Mouse (Mus musculus) thymus, adult 2 months (tissue): Measurements from ENCODE around the gene Sfxn3. TPM values are rescaled to one million over a fixed set of nuclear protein-coding genes. Genes with fewer than 3 reads are reported as not detected.

ENCODE experiments used
- DNase-seq: peaks from one replicate; pipeline ENCODE4 v3.0.0; 2021
- H3K27ac ChIP-seq: fragments of 200-500 bp; 2 replicates; pipeline ENCODE4 v1.5.1; 2012; ENCODE audit warnings: low read length, control low read depth; ENCODE audit not compliant: control insufficient read depth, insufficient read depth
- H3K27me3 ChIP-seq: fragments of 200-500 bp; 2 replicates; pipeline ENCODE4 v1.6.1; 2012; ENCODE audit warnings: mild to moderate bottlenecking, low read length, moderate library complexity, mixed read lengths; ENCODE audit not compliant: control insufficient read depth, insufficient read depth
- H3K36me3 ChIP-seq: fragments of 200-500 bp; 2 replicates; pipeline ENCODE4 v1.6.1; 2012; ENCODE audit warnings: mild to moderate bottlenecking, low read length, moderate library complexity; ENCODE audit not compliant: control insufficient read depth, insufficient read depth
- H3K4me1 ChIP-seq: fragments of 200-500 bp; replicated peaks from 2 replicates; pipeline ENCODE4 v1.6.1; 2012; ENCODE audit warnings: low read length; ENCODE audit not compliant: control insufficient read depth, insufficient read depth
- H3K4me3 ChIP-seq: fragments of 200-500 bp; 2 replicates; pipeline ENCODE4 v1.5.1; 2012; ENCODE audit warnings: mild to moderate bottlenecking, low read length, control low read depth, moderate library complexity; ENCODE audit not compliant: control insufficient read depth, insufficient read depth
- CTCF ChIP-seq: fragments of 200-500 bp; IDR thresholded peaks from 2 replicates; pipeline ENCODE4 v1.5.1; 2012; ENCODE audit warnings: mild to moderate bottlenecking, control low read depth, low read length, moderate library complexity, borderline replicate concordance; ENCODE audit not compliant: control insufficient read depth, poor library complexity, insufficient read depth; ENCODE audit errors: extremely low read depth
- POLR2A ChIP-seq: fragments of 200-500 bp; IDR thresholded peaks from 2 replicates; pipeline ENCODE4 v1.6.1; 2012; ENCODE audit warnings: mild to moderate bottlenecking, low read length, control low read depth, moderate library complexity; ENCODE audit not compliant: control insufficient read depth, poor library complexity, insufficient read depth; ENCODE audit errors: extremely low read depth
- WGBS: fragments of 180-500 bp; shearing (Covaris S2); methylation state at CpG from one replicate; pipeline ENCODE4 v1.1.7; 2018; 5-methylcytosine and 5-hydroxymethylcytosine counted together
- polyA plus RNA-seq: library from polyadenylated mRNA; depleted of rRNA; stranded (reverse); fragments of >200 nt; gene quantifications from 2 replicates; pipeline ENCODE4 v1.2.3, GENCODE M21; 2012

Sfxn3 gene
- polyA plus RNA-seq, 1 experiment = 61.1 TPM

GRCm38 (mm10) chr19:45058841-45059240, 11.5 kb downstream of the Sfxn3 start:
- 2% methylated on average over 14 of the region's 14 CpGs for WGBS
- no peaks in the 10 kb centered on the region for H3K36me3 ChIP-seq
- TF ChIP-seq POLR2A = no peak
- no peak for TF ChIP-seq CTCF
- H3K4me3 ChIP-seq = peak overlapping the region; percentile 89
- H3K27me3 ChIP-seq = no peaks in the 10 kb centered on the region
- DNase-seq = no peak
- peak overlapping the region; percentile 83; the same call in 1 of the 2 replicates for H3K27ac ChIP-seq
- H3K4me1 ChIP-seq = peaks cover 16% of the 10 kb centered on the region

- no peak for TF ChIP-seq POLR2A
- TF ChIP-seq CTCF = peak; percentile 67; the same call in 1 of the 2 replicates
- Histone ChIP-seq H3K27ac (no peak overlapping the region), H3K4me3 (no peak overlapping the region), H3K27me3 (no peaks in the 10 kb centered on the region), H3K4me1 (peaks cover 3% of the 10 kb centered on the region), H3K36me3 (no peaks in the 10 kb centered on the region)
- peak; percentile 63 for DNase-seq
- 52% methylated on average over 20 of the region's 20 CpGs for WGBS
Observed at GRCm38 (mm10) chr19:45063565-45064292, 16.4 kb downstream of the Sfxn3 start.

- Histone ChIP-seq H3K4me1 (no peaks in the 10 kb centered on the region), H3K4me3 (no peak overlapping the region), H3K27me3 (no peaks in the 10 kb centered on the region), H3K27ac (no peak overlapping the region), H3K36me3 (no peaks in the 10 kb centered on the region)
- no peak for DNase-seq
- no peak for TF ChIP-seq POLR2A
- WGBS = 72% methylated on average over 21 of the region's 21 CpGs
Observed at GRCm38 (mm10) chr19:45065226-45065625, 17.9 kb downstream of the Sfxn3 start.

GRCm38 (mm10) chr19:45067170-45067569, 19.9 kb downstream of the Sfxn3 start:
- no peaks in the 10 kb centered on the region for H3K27me3 ChIP-seq
- WGBS = 91% methylated on average over 17 of the region's 17 CpGs

DNA sequence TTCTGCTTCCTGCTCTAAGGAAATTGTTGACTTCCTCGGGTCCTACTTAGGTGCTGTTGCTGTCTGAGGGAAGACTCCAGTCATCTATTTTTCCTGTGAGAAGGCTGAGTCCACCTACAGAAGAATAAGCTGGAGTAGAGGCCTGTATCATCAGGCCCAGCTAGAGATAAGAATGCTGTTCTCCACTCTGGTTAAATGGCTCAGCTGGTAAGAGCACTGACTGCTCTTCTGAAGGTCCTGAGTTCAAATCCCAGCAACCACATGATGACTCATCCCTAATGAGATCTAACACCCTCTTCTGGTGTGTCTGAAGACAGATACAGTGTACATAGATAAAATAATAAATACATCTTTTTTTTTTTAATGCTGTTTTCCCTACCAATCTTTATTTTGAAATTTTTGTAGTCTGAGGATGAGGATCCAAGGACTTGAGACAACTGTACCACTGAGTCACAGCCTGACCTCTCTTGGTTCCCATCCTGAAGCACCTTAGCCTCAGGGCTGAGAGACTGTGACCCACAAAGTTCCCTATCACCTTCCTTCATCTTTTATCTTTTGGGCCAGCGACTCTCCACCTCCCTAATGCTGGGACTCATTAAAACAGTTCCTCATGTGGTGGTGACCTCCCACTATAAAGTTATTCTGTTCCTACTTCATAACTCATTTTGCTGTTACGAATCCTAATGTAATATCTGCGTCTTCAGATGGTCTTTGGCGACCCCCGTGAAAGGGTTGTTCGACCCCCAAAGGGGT, 20.6 kb downstream of the Sfxn3 start:
- 83% methylated on average over 7 of the region's 7 CpGs for WGBS
- no peak overlapping the region for H3K27ac ChIP-seq
- no peak for TF ChIP-seq CTCF
- no peak for DNase-seq
- H3K4me1 ChIP-seq = no peaks in the 10 kb centered on the region
- no peak overlapping the region for H3K4me3 ChIP-seq
- H3K36me3 ChIP-seq = no peaks in the 10 kb centered on the region
- H3K27me3 ChIP-seq = no peaks in the 10 kb centered on the region

More at GRCm38 (mm10) chr19:45067170-45067569, 19.9 kb downstream of the Sfxn3 start:
- H3K27ac ChIP-seq = no peak overlapping the region
- DNase-seq = no peak
- H3K4me3 ChIP-seq = no peak overlapping the region
- H3K4me1 ChIP-seq = no peaks in the 10 kb centered on the region
- no peaks in the 10 kb centered on the region for H3K36me3 ChIP-seq
- no peak for TF ChIP-seq POLR2A
- no peak for TF ChIP-seq CTCF

DNA sequence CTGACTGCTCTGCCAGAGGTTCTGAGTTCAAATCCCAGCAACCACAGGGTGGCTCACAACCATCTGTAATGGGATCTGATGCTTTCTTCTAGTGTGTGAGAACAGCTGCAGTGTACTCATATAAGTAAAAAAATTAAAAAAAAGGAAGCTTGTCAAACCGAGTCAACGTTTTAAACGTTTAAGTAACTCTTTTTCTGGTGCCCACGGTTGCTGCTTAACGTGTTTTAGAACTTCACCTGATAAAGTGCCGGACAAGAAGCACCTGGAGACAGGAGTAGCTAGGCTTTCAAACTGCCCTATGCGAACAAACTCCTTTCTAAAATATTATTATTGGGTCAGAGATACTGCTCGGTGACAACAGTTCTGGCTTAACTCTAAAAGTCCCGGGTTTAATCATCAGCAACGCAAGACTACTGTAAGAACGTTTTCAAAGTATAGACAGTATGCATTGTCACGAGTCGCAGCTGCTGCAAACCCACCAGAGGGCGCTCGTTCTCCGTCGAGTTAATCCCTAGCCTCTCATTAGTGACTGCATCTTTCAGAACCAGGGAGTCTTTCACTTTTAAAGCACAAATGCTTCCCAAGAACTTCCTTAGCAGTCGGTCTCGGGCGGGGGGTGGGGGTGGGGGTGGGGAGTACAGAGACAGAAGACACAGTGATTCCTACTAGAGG, 26.7 kb downstream of the Sfxn3 start:
- Histone ChIP-seq H3K4me1 (peaks cover 21% of the 10 kb centered on the region), H3K27me3 (peaks cover 25% of the 10 kb centered on the region), H3K4me3 (peak overlapping the region; percentile 80), H3K36me3 (no peaks in the 10 kb centered on the region), H3K27ac (no peak overlapping the region; the same call in 1 of the 2 replicates)
- DNase-seq = peak; percentile 89
- TF ChIP-seq CTCF (peak; percentile 17; the same call in 1 of the 2 replicates), POLR2A (no peak)
- WGBS = 6% methylated on average over 20 of the region's 20 CpGs
